Mouse (Mus musculus) kidney, adult 2 months (tissue): ENCODE data around the gene Fkbp2. TPM values are rescaled to one million over a fixed set of nuclear protein-coding genes. Genes with fewer than 3 reads are reported as not detected.
"Not testable (repeated sequence)": the region's sequence is repeated elsewhere in the genome, so short reads cannot be mapped to it uniquely, and the experiment has no call there.

Experiments
- DNase-seq: peaks from one replicate; pipeline ENCODE4 v3.0.0; 2021
- H3K27ac ChIP-seq: fragments of 200-500 bp; 2 replicates; pipeline ENCODE4 v1.5.1; 2012; ENCODE audit warnings: low read depth, low read length, control low read depth, inconsistent platforms; ENCODE audit not compliant: insufficient read depth
- H3K27me3 ChIP-seq: fragments of 200-500 bp; replicated peaks from 2 replicates; pipeline ENCODE4 v1.6.1; 2012; ENCODE audit warnings: mild to moderate bottlenecking, moderate library complexity, low read length, inconsistent platforms; ENCODE audit not compliant: control insufficient read depth, insufficient read depth
- H3K36me3 ChIP-seq: fragments of 200-500 bp; 2 replicates; pipeline ENCODE4 v1.6.1; 2012; ENCODE audit warnings: mild to moderate bottlenecking, moderate library complexity, low read length, inconsistent platforms; ENCODE audit not compliant: control insufficient read depth, insufficient read depth
- H3K4me1 ChIP-seq: fragments of 200-500 bp; 2 replicates; pipeline ENCODE4 v1.6.1; 2011; ENCODE audit warnings: low read length; ENCODE audit not compliant: control insufficient read depth, insufficient read depth
- H3K4me3 ChIP-seq: fragments of 200-500 bp; 2 replicates; pipeline ENCODE4 v1.5.1; 2011; ENCODE audit warnings: mild to moderate bottlenecking, low read depth, low read length, control low read depth; ENCODE audit not compliant: insufficient read depth
- CTCF ChIP-seq: fragments of 200-500 bp; conservative IDR thresholded peaks from 2 replicates; pipeline ENCODE4 v1.5.1; 2011; ENCODE audit warnings: low read depth, mild to moderate bottlenecking, control low read depth, low read length, moderate library complexity, mixed read lengths; ENCODE audit not compliant: insufficient read depth, insufficient read length
- POLR2A ChIP-seq: fragments of 200-500 bp; IDR thresholded peaks from one replicate; pipeline ENCODE4 v1.6.1; 2011; ENCODE audit warnings: low read depth, low read length, control low read depth
- WGBS: fragments of 180-500 bp; shearing (Covaris S2); methylation state at CpG from one replicate; pipeline ENCODE4 v1.1.7; 2018; 5-methylcytosine and 5-hydroxymethylcytosine counted together
- polyA plus RNA-seq: library from polyadenylated mRNA; depleted of rRNA; stranded (reverse); fragments of >200 nt; gene quantifications from 2 replicates; pipeline ENCODE4 v1.2.3, GENCODE M21; 2012

Gene Fkbp2
- polyA plus RNA-seq, 1 experiment: 136 TPM

GRCm38 (mm10) chr19:6996006-6996405 lies 15.7 kb upstream of the Fkbp2 start, which contains the start of the genes Nudt22 and Trpt1:
TSS of gene Nudt22 (minus strand) at chr19:6996117.
TSS of gene Trpt1 (plus strand) at chr19:6996131.
- TF ChIP-seq CTCF: no peak
- no peak for TF ChIP-seq POLR2A
- Histone ChIP-seq H3K27ac (peak within 1 kb of the TSS; percentile 89), H3K36me3 (no peaks in the 10 kb centered on the region), H3K4me1 (peaks cover 4% of the 10 kb centered on the region; the same call in 1 of the 2 replicates), H3K4me3 (peak within 1 kb of the TSS; percentile 74), H3K27me3 (no peaks in the 10 kb centered on the region)
- peak; percentile 97 for DNase-seq
- WGBS: under 1% methylated on average over 24 of the region's 24 CpGs

GRCm38 (mm10) chr19:6995255-6995991 lies 15.1 kb upstream of the Fkbp2 start:
- 26% methylated on average over 21 of the region's 21 CpGs for WGBS
- TF ChIP-seq CTCF: no peak
- TF ChIP-seq POLR2A: no peak
- peak overlapping the region; percentile 74 for H3K27ac ChIP-seq
- DNase-seq: peak; percentile 30
- peaks cover 4% of the 10 kb centered on the region; the same call in 1 of the 2 replicates for H3K4me1 ChIP-seq
- H3K36me3 ChIP-seq: no peaks in the 10 kb centered on the region
- H3K4me3 ChIP-seq: peak overlapping the region; percentile 64
- H3K27me3 ChIP-seq: no peaks in the 10 kb centered on the region

- H3K4me3 ChIP-seq: peak overlapping the region; percentile 64
- peaks cover 4% of the 10 kb centered on the region; the same call in 1 of the 2 replicates for H3K4me1 ChIP-seq
- H3K36me3 ChIP-seq: no peaks in the 10 kb centered on the region
- 74% methylated on average over 8 of the region's 8 CpGs for WGBS
- DNase-seq: peak; percentile 1
- H3K27ac ChIP-seq: no peak overlapping the region
- no peaks in the 10 kb centered on the region for H3K27me3 ChIP-seq
- no peak for TF ChIP-seq POLR2A
- no peak for TF ChIP-seq CTCF
Measured at GRCm38 (mm10) chr19:6994489-6994888, 14.2 kb upstream of the Fkbp2 start.

GRCm38 (mm10) chr19:6994002-6994401 lies 13.7 kb upstream of the Fkbp2 start:
- peaks cover 4% of the 10 kb centered on the region; the same call in 1 of the 2 replicates for H3K4me1 ChIP-seq
- H3K4me3 ChIP-seq: no peak overlapping the region
- no peaks in the 10 kb centered on the region for H3K27me3 ChIP-seq
- H3K27ac ChIP-seq: no peak overlapping the region
- no peak for TF ChIP-seq POLR2A
- TF ChIP-seq CTCF: no peak
- 87% methylated on average over 8 of the region's 8 CpGs for WGBS
- no peak for DNase-seq
- H3K36me3 ChIP-seq: no peaks in the 10 kb centered on the region

GRCm38 (mm10) chr19:6993011-6993770 lies 12.9 kb upstream of the Fkbp2 start:
- H3K4me1 ChIP-seq: peaks cover 4% of the 10 kb centered on the region; the same call in 1 of the 2 replicates
- TF ChIP-seq CTCF: no peak
- TF ChIP-seq POLR2A: no peak
- peak; percentile 1 for DNase-seq
- H3K27me3 ChIP-seq: no peaks in the 10 kb centered on the region
- H3K4me3 ChIP-seq: peak overlapping the region; percentile 39
- H3K27ac ChIP-seq: peak overlapping the region; percentile 18
- H3K36me3 ChIP-seq: no peaks in the 10 kb centered on the region
- 66% methylated on average over 14 of the region's 14 CpGs for WGBS

GRCm38 (mm10) chr19:6992011-6992858 lies 11.9 kb upstream of the Fkbp2 start, which contains the start of gene Dnajc4:
TSS of gene Dnajc4 (minus strand) at chr19:6992572.
- Histone ChIP-seq H3K4me3 (peak within 1 kb of the TSS; percentile 62), H3K27me3 (no peaks in the 10 kb centered on the region), H3K4me1 (peaks cover 7% of the 10 kb centered on the region; the same call in 1 of the 2 replicates), H3K36me3 (no peaks in the 10 kb centered on the region), H3K27ac (peak within 1 kb of the TSS; percentile 18)
- WGBS: under 1% methylated on average over 37 of the region's 37 CpGs
- peak; percentile 14 for TF ChIP-seq POLR2A
- 0 out of 2 replicates have a peak, but pooled peaks have one; percentile 1 for TF ChIP-seq CTCF
- DNase-seq: peak; percentile 99

- WGBS: 94% methylated on average over 6 of the region's 6 CpGs
- not testable (repeated sequence) for H3K36me3 ChIP-seq, H3K27me3 ChIP-seq, H3K4me3 ChIP-seq, H3K4me1 ChIP-seq, DNase-seq, H3K27ac ChIP-seq
Measured at GRCm38 (mm10) chr19:6991166-6991565, 10.9 kb upstream of the Fkbp2 start.
